Mouse (Mus musculus) heart, postnatal 0 days (tissue): ENCODE results near the gene Poldip2. TPM values are rescaled to one million over a fixed set of nuclear protein-coding genes. Genes with fewer than 3 reads are reported as not detected.
"Not testable (repeated sequence)": the region's sequence is repeated elsewhere in the genome, so short reads cannot be mapped to it uniquely, and the experiment has no call there.

Experiments
- ATAC-seq: fragments of 200-750 bp; cut with Nextera tagmentation; 2 replicates; pipeline ENCODE4 v1.8.0; 2017; ENCODE audit warnings: low read depth, moderate number of reproducible peaks, moderate library complexity; ENCODE audit not compliant: insufficient read depth
- DNase-seq: peaks from one replicate; pipeline ENCODE4 v3.0.0-alpha.2; 2016; ENCODE audit warnings: low spot score
- H3K27ac ChIP-seq: fragments of 300-500 bp; sonication (generic); 2 replicates; pipeline ENCODE4 v1.5.1; 2014; ENCODE audit warnings: low read depth, mild to moderate bottlenecking
- H3K27me3 ChIP-seq: fragments of 300-500 bp; sonication (generic); 2 replicates; pipeline ENCODE4 v1.6.1; 2014; ENCODE audit warnings: low read length, mixed read lengths; ENCODE audit not compliant: control insufficient read depth, insufficient read depth
- H3K36me3 ChIP-seq: fragments of 300-500 bp; sonication (generic); replicated peaks from 2 replicates; pipeline ENCODE4 v1.6.1; 2014; ENCODE audit warnings: low read length, mixed read lengths; ENCODE audit not compliant: control insufficient read depth, insufficient read depth
- H3K4me1 ChIP-seq: fragments of 300-500 bp; sonication (generic); 2 replicates; pipeline ENCODE4 v1.6.1; 2014; ENCODE audit warnings: antibody characterized with exemption; ENCODE audit not compliant: control insufficient read depth, insufficient read depth
- H3K4me2 ChIP-seq: fragments of 300-500 bp; sonication (generic); 2 replicates; pipeline ENCODE4 v1.6.1; 2014; ENCODE audit warnings: low read depth, mild to moderate bottlenecking, low read length, moderate library complexity
- H3K4me3 ChIP-seq: fragments of 300-500 bp; sonication (generic); 2 replicates; pipeline ENCODE4 v1.5.1; 2014; ENCODE audit warnings: low read depth, low read length
- H3K9ac ChIP-seq: fragments of 300-500 bp; sonication (generic); replicated peaks from 2 replicates; pipeline ENCODE4 v1.6.1; 2014; ENCODE audit warnings: low read depth, low read length, mixed read lengths
- H3K9me3 ChIP-seq: fragments of 300-500 bp; sonication (generic); replicated peaks from 2 replicates; pipeline ENCODE4 v1.6.1; 2016; ENCODE audit warnings: low read length; ENCODE audit not compliant: control insufficient read depth
- CTCF ChIP-seq: IDR thresholded peaks from 2 replicates; pipeline ENCODE4 v1.5.1; 2016; ENCODE audit warnings: antibody characterized with exemption, control low read depth, low read depth
- EP300 ChIP-seq: IDR thresholded peaks from 2 replicates; pipeline ENCODE4 v1.6.1; 2016; ENCODE audit warnings: antibody characterized with exemption, low read depth
- WGBS: fragments of 180-500 bp; shearing (Covaris S2); extraction: QIAGEN DNeasy Blood & Tissue Kit; methylation state at CpG from one replicate; pipeline ENCODE4 v1.1.7; 2014; 5-methylcytosine and 5-hydroxymethylcytosine counted together
- polyA plus RNA-seq: library from polyadenylated mRNA; unstranded; fragments of >200 nt; fragmentation: Nextera tagmentation; extraction: Ambion mirVana; gene quantifications from 2 replicates; pipeline ENCODE4 v1.2.1, GENCODE M21; 2015
- total RNA-seq: library from RNA; depleted of rRNA; stranded (reverse); fragments of >200 nt; gene quantifications from 2 replicates; pipeline ENCODE4 v1.2.3, GENCODE M21; 2014; ENCODE audit warnings: low replicate concordance

The Poldip2 gene
- total and polyA plus RNA-seq, 2 experiments from 2014 or later, result 214 to 225 TPM

DNA sequence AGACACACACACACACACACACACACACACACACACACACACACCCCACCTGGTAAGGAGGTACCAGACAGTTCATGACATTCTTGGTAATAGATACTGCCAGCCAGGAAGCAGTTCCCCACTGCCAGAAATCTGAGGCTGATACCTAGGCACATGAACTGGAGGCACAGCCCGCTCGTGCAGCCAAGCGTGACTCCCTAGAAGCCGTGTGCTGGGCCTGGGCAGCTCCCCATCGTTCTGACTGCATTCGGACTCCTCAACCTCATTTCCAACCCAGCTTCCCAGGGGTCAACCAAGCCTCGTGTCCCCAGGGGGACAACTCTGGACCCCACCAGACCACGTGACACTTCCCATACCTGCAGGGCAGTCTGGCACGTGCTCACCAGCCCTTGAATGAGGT lies 16.7 kb downstream of the Poldip2 start:
- H3K4me2 ChIP-seq, result no peak overlapping the region
- WGBS, result 83% methylated on average over 9 of the region's 9 CpGs
- no peaks in the 10 kb centered on the region for H3K4me1 ChIP-seq
- H3K36me3 ChIP-seq, result peaks cover 70% of the 10 kb centered on the region
- no peak for TF ChIP-seq EP300
- H3K9ac ChIP-seq, result no peak overlapping the region
- H3K27me3 ChIP-seq, result no peaks in the 10 kb centered on the region
- ATAC-seq, result no peak
- H3K27ac ChIP-seq, result no peak overlapping the region
- no peak overlapping the region for H3K4me3 ChIP-seq
- DNase-seq, result no peak
- no peaks in the 10 kb centered on the region for H3K9me3 ChIP-seq

DNA sequence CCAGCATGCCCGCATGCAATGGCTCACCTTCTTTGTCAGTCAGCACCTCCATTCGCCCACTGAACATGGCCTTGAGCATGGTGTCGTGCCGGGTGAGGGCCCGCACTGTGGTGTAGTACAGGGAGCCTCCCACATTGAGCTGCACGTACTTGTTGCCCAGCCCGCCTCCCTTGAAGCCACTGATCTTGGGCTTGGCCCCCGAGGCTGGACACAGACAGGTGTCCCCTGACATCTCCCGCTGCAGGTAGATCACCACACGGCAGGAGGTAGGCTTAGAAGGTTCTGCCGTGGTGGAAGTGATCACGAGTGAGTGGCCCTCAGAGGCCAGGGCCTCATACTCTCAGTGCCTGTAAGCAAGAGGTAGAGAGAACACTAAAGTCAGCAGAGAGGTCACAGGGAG lies 18.0 kb downstream of the Poldip2 start:
- Histone ChIP-seq H3K9me3 (no peaks in the 10 kb centered on the region), H3K36me3 (peaks cover 57% of the 10 kb centered on the region), H3K4me2 (peak overlapping the region; percentile 15; the same call in 1 of the 2 replicates), H3K27me3 (no peaks in the 10 kb centered on the region), H3K27ac (peak overlapping the region; percentile 79), H3K4me1 (peaks cover 6% of the 10 kb centered on the region), H3K4me3 (no peak overlapping the region), H3K9ac (no peak overlapping the region)
- 86% methylated on average over 12 of the region's 12 CpGs for WGBS
- no peak for TF ChIP-seq CTCF
- no peak for TF ChIP-seq EP300
- DNase-seq, result no peak
- ATAC-seq, result no peak

DNA sequence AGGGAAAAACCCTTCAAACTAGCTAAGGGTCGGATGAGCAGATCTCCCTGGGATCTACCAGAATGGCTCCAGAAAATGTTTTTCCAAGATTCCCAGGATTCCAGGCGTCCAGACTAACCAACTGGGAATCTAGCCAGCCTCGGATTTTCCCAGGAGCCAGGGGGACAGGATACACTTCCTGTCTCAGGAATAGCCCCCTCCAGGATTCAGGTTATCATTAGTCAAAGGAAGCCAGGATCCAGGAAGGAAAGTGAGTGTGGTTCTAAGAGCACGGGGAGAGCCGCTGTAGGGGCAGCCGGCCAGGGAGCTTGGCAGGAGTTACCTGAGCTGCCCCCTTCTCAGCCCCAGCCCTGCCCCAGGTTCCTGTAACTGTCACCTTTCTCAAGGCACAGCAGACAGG lies 19.1 kb downstream of the Poldip2 start:
- DNase-seq (peak; percentile 61), ATAC-seq (peak; percentile 6; the same call in 1 of the 2 replicates)
- H3K4me1 ChIP-seq, result peaks cover 11% of the 10 kb centered on the region
- H3K4me3 ChIP-seq, result no peak overlapping the region
- peak overlapping the region; percentile 15; the same call in 1 of the 2 replicates for H3K4me2 ChIP-seq
- H3K27me3 ChIP-seq, result no peaks in the 10 kb centered on the region
- TF ChIP-seq CTCF (no peak), EP300 (peak; percentile 80)
- H3K36me3 ChIP-seq, result peaks cover 47% of the 10 kb centered on the region
- H3K9me3 ChIP-seq, result no peaks in the 10 kb centered on the region
- peak overlapping the region; percentile 79 for H3K27ac ChIP-seq
- WGBS, result 51% methylated on average over 6 of the region's 6 CpGs
- peak overlapping the region; percentile 15; the same call in 1 of the 2 replicates for H3K9ac ChIP-seq

DNA sequence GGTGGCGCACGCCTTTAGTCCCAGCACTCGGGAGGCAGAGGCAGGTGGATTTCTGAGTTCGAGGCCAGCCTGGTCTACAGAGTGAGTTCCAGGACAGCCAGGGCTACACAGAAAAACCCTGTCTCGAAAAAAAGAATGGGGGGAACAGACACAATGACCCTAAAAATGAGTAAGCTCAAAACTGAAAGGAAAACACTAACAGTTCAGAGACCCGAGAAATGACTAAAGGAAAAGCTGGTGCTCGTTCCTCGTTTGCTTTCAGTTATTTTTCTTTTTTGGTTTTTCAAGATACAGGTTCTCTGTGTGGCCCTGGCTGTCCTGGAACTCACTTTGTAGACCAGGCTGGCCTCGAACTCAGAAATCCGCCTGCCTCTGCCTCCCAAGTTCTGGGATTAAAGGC lies 19.5 kb downstream of the Poldip2 start:
- peaks cover 11% of the 10 kb centered on the region for H3K4me1 ChIP-seq
- H3K9me3 ChIP-seq, H3K4me3 ChIP-seq, DNase-seq, ATAC-seq, H3K27me3 ChIP-seq: not testable (repeated sequence)
- WGBS, result 80% methylated on average over 6 of the region's 10 CpGs
- H3K4me2 ChIP-seq, result 0 out of 2 replicates have a peak overlapping the region, but pooled peaks have one; percentile 6
- H3K36me3 ChIP-seq, result peaks cover 42% of the 10 kb centered on the region
- H3K27ac ChIP-seq, result peak overlapping the region; percentile 79
- H3K9ac ChIP-seq, result 0 out of 2 replicates have a peak overlapping the region, but pooled peaks have one; percentile 15

DNA sequence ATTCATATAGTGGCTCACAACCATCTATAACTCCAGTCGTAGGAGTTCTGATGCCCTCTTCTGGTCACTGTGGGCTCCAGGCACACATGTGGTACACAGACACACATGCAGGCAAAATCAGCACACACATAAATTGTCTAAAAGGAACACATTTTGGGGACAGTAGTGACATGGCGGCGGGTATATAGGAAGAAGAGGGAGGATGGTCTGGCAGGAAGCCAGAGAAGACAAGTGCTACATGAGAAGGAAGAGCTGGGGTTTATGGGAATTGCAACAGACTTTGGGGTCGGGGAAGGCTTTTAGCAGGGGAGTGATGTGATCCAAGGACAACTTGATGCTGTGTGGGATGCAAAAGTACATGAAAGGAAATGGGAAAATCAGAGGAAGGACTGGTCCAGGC lies 22.5 kb downstream of the Poldip2 start:
- Histone ChIP-seq H3K27ac (peak overlapping the region; percentile 92), H3K9ac (no peak overlapping the region)
- ATAC-seq, result no peak

DNA sequence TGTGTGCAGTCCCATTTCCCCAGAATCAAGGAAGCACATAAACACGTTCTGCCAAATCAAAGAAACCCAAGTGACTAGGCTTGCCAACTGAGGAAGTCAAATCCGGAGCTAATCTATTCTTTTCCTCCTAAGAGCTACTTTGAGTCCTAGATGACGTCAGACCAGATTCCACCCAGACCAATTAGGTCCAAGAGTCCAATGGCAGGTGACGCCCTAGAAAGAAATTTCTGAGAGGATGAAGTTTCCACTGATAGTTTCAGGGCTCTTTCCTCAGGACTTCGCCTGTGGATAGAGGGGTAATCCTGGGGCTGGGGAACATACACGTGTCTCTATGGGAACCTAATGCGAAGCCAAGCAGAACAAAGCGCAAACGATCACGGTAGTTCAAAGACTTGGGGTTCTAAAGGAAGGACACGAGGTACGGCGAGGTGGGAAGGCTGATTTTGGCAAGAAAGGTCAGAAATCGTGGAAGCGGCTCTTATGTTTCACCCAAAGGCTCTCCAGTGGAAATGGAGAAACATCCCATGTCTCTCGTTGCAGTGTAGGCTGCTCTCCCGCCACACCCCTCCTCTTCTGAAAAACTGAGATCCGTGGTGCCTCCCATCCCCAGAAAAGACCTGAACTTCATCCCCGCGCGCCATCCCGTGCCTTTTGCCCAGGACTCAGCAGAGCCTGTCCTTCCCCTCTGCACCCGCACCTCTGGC lies 23.5 kb downstream of the Poldip2 start:
- H3K27me3 ChIP-seq, result no peaks in the 10 kb centered on the region
- no peak for TF ChIP-seq CTCF
- peaks cover 29% of the 10 kb centered on the region for H3K36me3 ChIP-seq
- no peaks in the 10 kb centered on the region for H3K9me3 ChIP-seq
- ATAC-seq (peak; percentile 9; the same call in 1 of the 2 replicates), DNase-seq (peak; percentile 87)
- H3K9ac ChIP-seq, result peak overlapping the region; percentile 61
- H3K4me2 ChIP-seq, result peak overlapping the region; percentile 83
- peak overlapping the region; percentile 92 for H3K27ac ChIP-seq
- H3K4me3 ChIP-seq, result peak overlapping the region; percentile 82
- WGBS, result under 1% methylated on average over 23 of the region's 23 CpGs
- H3K4me1 ChIP-seq, result peaks cover 24% of the 10 kb centered on the region

More for the DNA sequence above, 22.5 kb downstream of the Poldip2 start:
- H3K4me2 ChIP-seq, result peak overlapping the region; percentile 83
- H3K27me3 ChIP-seq, result no peaks in the 10 kb centered on the region
- no peak for TF ChIP-seq CTCF
- no peak for TF ChIP-seq EP300
- H3K36me3 ChIP-seq, result peaks cover 29% of the 10 kb centered on the region
- no peaks in the 10 kb centered on the region for H3K9me3 ChIP-seq
- peak overlapping the region; percentile 82 for H3K4me3 ChIP-seq
- DNase-seq, result no peak
- 70% methylated on average over 4 of the region's 4 CpGs for WGBS
- peaks cover 24% of the 10 kb centered on the region for H3K4me1 ChIP-seq
